Mouse (Mus musculus) lung, postnatal 4 days (tissue): ENCODE measurements at regions not wholly inside any gene's neighbourhood (a gene's known extent, or its start where the extent isn't known, plus 50 kb on each side); places are given as distances from the start of the nearest gene placed in this dataset.

Experiments used
- DNase-seq, 2 experiments: peaks; one replicate each; pipeline ENCODE4 v3.0.0; 2021

GRCm38 (mm10) chr10:97282841-97283496, 196.4 kb upstream of the Dcn start:
- DNase-seq: no peak

GRCm38 (mm10) chr10:97304791-97305355, 174.5 kb upstream of the Dcn start:
- DNase-seq: no peak

GRCm38 (mm10) chr10:97309580-97309979, 169.8 kb upstream of the Dcn start:
- no peak for DNase-seq

- DNase-seq: no peak
Measured at GRCm38 (mm10) chr10:97312509-97312908, 166.9 kb upstream of the Dcn start.

- DNase-seq: peak; percentile 93 to 94
Measured at GRCm38 (mm10) chr10:97312978-97313377, 166.4 kb upstream of the Dcn start.

- peak; percentile 88 to 89 for DNase-seq
Measured at GRCm38 (mm10) chr10:97313407-97313901, 166.0 kb upstream of the Dcn start.

GRCm38 (mm10) chr10:97332639-97333038, 146.8 kb upstream of the Dcn start:
- DNase-seq: no peak

GRCm38 (mm10) chr10:97334044-97334443, 145.4 kb upstream of the Dcn start:
- DNase-seq: no peak

- peak in 1 of 2 experiments; percentile 19 for DNase-seq
Measured at GRCm38 (mm10) chr10:97334606-97335150, 144.7 kb upstream of the Dcn start.

- DNase-seq: no peak
Measured at GRCm38 (mm10) chr10:97338033-97338692, 141.2 kb upstream of the Dcn start.

GRCm38 (mm10) chr10:97339866-97340706, 139.3 kb upstream of the Dcn start:
- DNase-seq: no peak

- peak; percentile 50 to 80 for DNase-seq
Measured at GRCm38 (mm10) chr10:97345347-97345746, 134.1 kb upstream of the Dcn start.

- no peak for DNase-seq
Measured at GRCm38 (mm10) chr10:97346949-97347348, 132.5 kb upstream of the Dcn start.

GRCm38 (mm10) chr10:97368625-97369024, 110.8 kb upstream of the Dcn start:
- DNase-seq: no peak

- DNase-seq: peak in 1 of 2 experiments; percentile 61
Measured at GRCm38 (mm10) chr10:97375824-97376223, 103.6 kb upstream of the Dcn start.

- DNase-seq: no peak
Measured at GRCm38 (mm10) chr10:97376376-97376775, 103.0 kb upstream of the Dcn start.

- DNase-seq: no peak
Measured at GRCm38 (mm10) chr10:97381586-97381985, 97.8 kb upstream of the Dcn start.

- no peak for DNase-seq
Measured at GRCm38 (mm10) chr10:97383881-97384280, 95.5 kb upstream of the Dcn start.

GRCm38 (mm10) chr10:97387196-97387876, 92.1 kb upstream of the Dcn start:
- no peak for DNase-seq

GRCm38 (mm10) chr10:97389647-97390590, 89.5 kb upstream of the Dcn start:
- DNase-seq: no peak
